Mouse (Mus musculus) left cerebral cortex, postnatal 36 days (tissue): Measurements from ENCODE around the gene Agbl4. TPM values are rescaled to one million over a fixed set of nuclear protein-coding genes. Genes with fewer than 3 reads are reported as not detected.

Experiments used
- DNase-seq, 2 experiments: peaks; one replicate each; pipeline ENCODE4 v3.0.0; 2021 to 2022; ENCODE audit warnings: low spot score in 2 of 2, mixed read lengths in 1 of 2
- intact Hi-C: fragments of 180-260 bp; cut with DNase I; formaldehyde crosslinking; loops from one replicate; pipeline ENCODE4 v1.15.1; 2025
- total RNA-seq, 2 experiments: library from RNA; stranded (reverse); gene quantifications; 2 replicates each; pipeline ENCODE4 v1.2.3; 2021

Gene Agbl4
- total RNA-seq, 2 experiments from 2014 or later, result 19.3 to 20.4 TPM

GRCm38 (mm10) chr4:111670566-111671421 lies 1273.3 kb downstream of the Agbl4 start:
- intact Hi-C loops, result no loop called here
- DNase-seq, result no peak

- intact Hi-C loops, result no loop called here
These were observed 1274.0 kb downstream of the Agbl4 start for GRCm38 (mm10) chr4:111671440-111671839.

GRCm38 (mm10) chr4:111673904-111674303 lies 1276.4 kb downstream of the Agbl4 start:
- no peak for DNase-seq
- intact Hi-C loops, result no loop called here

More at GRCm38 (mm10) chr4:111671440-111671839, 1274.0 kb downstream of the Agbl4 start:
- DNase-seq, result no peak

GRCm38 (mm10) chr4:111681926-111682325 lies 1284.5 kb downstream of the Agbl4 start:
- intact Hi-C loops, result no loop called here
- DNase-seq, result no peak

- intact Hi-C loops, result no loop called here
- no peak for DNase-seq
These were observed 1285.3 kb downstream of the Agbl4 start for GRCm38 (mm10) chr4:111682793-111683192.

GRCm38 (mm10) chr4:111683843-111684242 lies 1286.4 kb downstream of the Agbl4 start:
- DNase-seq, result no peak
- intact Hi-C loops, result no loop called here

GRCm38 (mm10) chr4:111685951-111686350 lies 1288.5 kb downstream of the Agbl4 start:
- no peak for DNase-seq
- intact Hi-C loops, result loop anchor here (5.0 kb wide), 1 partner anchor 1659 kb away; no protein-coding TSS in a partner anchor

GRCm38 (mm10) chr4:111686951-111687350 lies 1289.5 kb downstream of the Agbl4 start:
- intact Hi-C loops, result loop anchor here (5.0 kb wide), 1 partner anchor 1660 kb away; no protein-coding TSS in a partner anchor
- DNase-seq, result peak in 1 of 2 experiments; percentile 44

GRCm38 (mm10) chr4:111687613-111688012 lies 1290.2 kb downstream of the Agbl4 start:
- DNase-seq, result peak; percentile 60 to 75
- intact Hi-C loops, result loop anchor here (5.0 kb wide), 1 partner anchor 1660 kb away; no protein-coding TSS in a partner anchor

- DNase-seq, result no peak
- intact Hi-C loops, result no loop called here
These were observed 1293.6 kb downstream of the Agbl4 start for GRCm38 (mm10) chr4:111691057-111691543.

- intact Hi-C loops, result no loop called here
- no peak for DNase-seq
These were observed 1303.9 kb downstream of the Agbl4 start for GRCm38 (mm10) chr4:111701381-111701780.

- intact Hi-C loops, result no loop called here
- no peak for DNase-seq
These were observed 1306.7 kb downstream of the Agbl4 start for GRCm38 (mm10) chr4:111704126-111704525.

GRCm38 (mm10) chr4:111704975-111705374 lies 1307.5 kb downstream of the Agbl4 start:
- intact Hi-C loops, result no loop called here
- no peak for DNase-seq

Other genes with a start within 250 kb of the Agbl4 start
- 100 to 1,000 TPM; 107 to 111 TPM for gene Elavl4, start 45.8 kb upstream of the Agbl4 start, total RNA-seq